Mouse (Mus musculus) kidney, adult 2 months (tissue): Measurements from ENCODE around the gene Atad5.

Experiments
- CTCF ChIP-seq: fragments of 200-500 bp; conservative IDR thresholded peaks from 2 replicates; pipeline ENCODE4 v1.5.1; 2011; ENCODE audit warnings: low read depth, mild to moderate bottlenecking, control low read depth, low read length, moderate library complexity, mixed read lengths; ENCODE audit not compliant: insufficient read depth, insufficient read length
- POLR2A ChIP-seq: fragments of 200-500 bp; IDR thresholded peaks from one replicate; pipeline ENCODE4 v1.6.1; 2011; ENCODE audit warnings: low read depth, low read length, control low read depth

- no peak for TF ChIP-seq POLR2A
- TF ChIP-seq CTCF: no peak
These were observed 15.2 kb downstream of the Atad5 start for GRCm38 (mm10) chr11:80104407-80104806.
